Mouse (Mus musculus) hindbrain, embryonic 11.5 days (tissue): ENCODE results near the gene Kcnn3. TPM values are rescaled to one million over a fixed set of nuclear protein-coding genes. Genes with fewer than 3 reads are reported as not detected.

Source experiments
- ATAC-seq: fragments of 200-750 bp; cut with Nextera tagmentation; 2 replicates; pipeline ENCODE4 v1.8.0; 2017; ENCODE audit warnings: mild to moderate bottlenecking, moderate TSS enrichment, moderate library complexity; ENCODE audit not compliant: low FRiP score
- DNase-seq: peaks from one replicate; pipeline ENCODE4 v3.0.0-alpha.2; 2015; ENCODE audit warnings: low spot score
- H3K27ac ChIP-seq: fragments of 300-500 bp; sonication (generic); 2 replicates; pipeline ENCODE4 v1.5.1; 2014; ENCODE audit warnings: mild to moderate bottlenecking, low read depth, low read length
- H3K27me3 ChIP-seq: fragments of 300-500 bp; sonication (generic); 2 replicates; pipeline ENCODE4 v1.6.1; 2014; ENCODE audit warnings: mild to moderate bottlenecking, low read length, moderate library complexity, mixed read lengths; ENCODE audit not compliant: control insufficient read depth, insufficient read depth
- H3K36me3 ChIP-seq: fragments of 300-500 bp; sonication (generic); 2 replicates; pipeline ENCODE4 v1.6.1; 2014; ENCODE audit warnings: mild to moderate bottlenecking, low read length, moderate library complexity, mixed read lengths; ENCODE audit not compliant: control insufficient read depth, insufficient read depth
- H3K4me1 ChIP-seq: fragments of 300-500 bp; sonication (generic); replicated peaks from 2 replicates; pipeline ENCODE4 v1.6.1; 2014; ENCODE audit warnings: low read length, mixed read lengths; ENCODE audit not compliant: control insufficient read depth, insufficient read depth
- H3K4me2 ChIP-seq: fragments of 300-500 bp; sonication (generic); replicated peaks from 2 replicates; pipeline ENCODE4 v1.6.1; 2014; ENCODE audit warnings: mild to moderate bottlenecking, low read depth, low read length
- H3K4me3 ChIP-seq: fragments of 300-500 bp; sonication (generic); 2 replicates; pipeline ENCODE4 v1.5.1; 2014; ENCODE audit warnings: low read depth, low read length
- H3K9ac ChIP-seq: fragments of 300-500 bp; sonication (generic); 2 replicates; pipeline ENCODE4 v1.6.1; 2014; ENCODE audit warnings: low read depth, low read length
- H3K9me3 ChIP-seq: fragments of 300-500 bp; sonication (generic); 2 replicates; pipeline ENCODE4 v1.6.1; 2016; ENCODE audit warnings: low read length; ENCODE audit not compliant: control insufficient read depth
- WGBS: fragments of 180-500 bp; shearing (Covaris S2); extraction: QIAGEN DNeasy Blood & Tissue Kit; methylation state at CpG from one replicate; pipeline ENCODE4 v1.1.7; 2014; 5-methylcytosine and 5-hydroxymethylcytosine counted together
- polyA plus RNA-seq: library from polyadenylated mRNA; unstranded; fragments of >200 nt; fragmentation: Nextera tagmentation; extraction: Ambion mirVana; gene quantifications from 2 replicates; pipeline ENCODE4 v1.2.1, GENCODE M21; 2014

Gene Kcnn3
- polyA plus RNA-seq, 1 experiment from 2014 or later: 2.9 TPM

DNA sequence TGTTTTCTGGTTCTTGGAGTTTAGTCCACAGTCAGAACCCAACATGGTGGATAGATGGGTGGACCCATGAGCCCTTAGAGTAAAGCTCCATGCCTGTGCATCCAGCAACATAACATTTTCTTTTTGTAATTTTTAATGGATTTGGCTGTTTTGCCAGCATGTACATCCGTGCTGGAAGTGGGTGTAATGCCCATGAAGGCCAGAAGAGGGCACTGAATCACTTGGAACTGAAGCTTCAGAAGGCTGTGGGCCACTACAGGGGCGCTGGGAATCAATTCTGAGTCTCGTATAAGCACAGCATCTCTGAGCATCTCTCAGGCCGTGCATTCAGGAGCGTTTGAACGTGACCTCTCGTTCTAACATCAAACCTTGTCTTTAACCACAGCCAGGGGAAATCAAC is 79.0 kb downstream of the Kcnn3 start:
- Histone ChIP-seq H3K4me3 (no peak overlapping the region), H3K9ac (no peak overlapping the region), H3K27ac (no peak overlapping the region), H3K4me2 (no peak overlapping the region), H3K36me3 (no peaks in the 10 kb centered on the region), H3K4me1 (no peaks in the 10 kb centered on the region), H3K27me3 (no peaks in the 10 kb centered on the region), H3K9me3 (no peaks in the 10 kb centered on the region)
- ATAC-seq: no peak
- no peak for DNase-seq
- 93% methylated on average over 7 of the region's 7 CpGs for WGBS

DNA sequence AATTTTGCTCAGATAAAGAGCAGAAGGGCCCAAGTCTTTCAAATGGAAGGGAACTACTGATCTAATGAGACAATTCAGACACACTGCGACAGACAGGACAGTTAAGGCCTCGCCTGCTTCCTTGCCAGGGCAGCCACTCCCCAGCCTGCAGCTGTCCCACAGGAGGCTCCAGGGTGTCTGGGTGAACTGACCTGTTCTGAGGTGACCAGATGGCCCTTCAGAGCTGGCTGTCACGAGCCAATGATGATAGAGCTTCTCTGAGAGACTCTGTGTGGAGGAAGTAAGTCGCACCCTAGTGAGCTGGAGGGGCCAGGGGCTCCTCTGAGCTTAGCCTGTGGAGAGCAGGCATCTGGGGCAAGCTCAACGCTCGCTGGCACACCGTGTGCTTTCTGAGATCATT is 81.1 kb downstream of the Kcnn3 start:
- H3K4me2 ChIP-seq: no peak overlapping the region
- ATAC-seq: no peak
- WGBS: 46% methylated on average over 7 of the region's 7 CpGs
- no peak overlapping the region for H3K4me3 ChIP-seq
- no peaks in the 10 kb centered on the region for H3K4me1 ChIP-seq
- DNase-seq: no peak
- H3K27me3 ChIP-seq: no peaks in the 10 kb centered on the region
- no peak overlapping the region for H3K9ac ChIP-seq
- H3K27ac ChIP-seq: no peak overlapping the region
- no peaks in the 10 kb centered on the region for H3K36me3 ChIP-seq
- H3K9me3 ChIP-seq: no peaks in the 10 kb centered on the region

DNA sequence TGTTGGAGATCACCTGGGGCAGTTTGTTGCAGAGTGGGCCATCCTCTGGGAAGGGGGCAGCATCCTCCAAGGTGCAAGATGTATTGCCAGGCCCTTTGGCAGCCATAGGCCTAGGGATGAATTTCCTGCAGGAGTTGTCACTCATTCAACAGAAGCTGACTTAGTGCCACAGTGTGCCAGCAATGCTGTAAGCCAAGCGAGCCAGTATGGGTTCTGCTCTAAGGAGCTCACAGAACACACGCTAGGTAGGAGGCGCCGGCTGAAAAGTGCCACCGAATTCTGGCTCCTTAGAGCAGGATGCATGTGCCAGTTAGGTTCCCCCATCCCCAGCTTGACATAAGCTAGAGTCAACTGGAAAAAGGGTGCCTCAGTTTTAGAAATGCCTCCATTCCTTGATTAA is 83.3 kb downstream of the Kcnn3 start:
- Histone ChIP-seq H3K9ac (no peak overlapping the region), H3K4me1 (no peaks in the 10 kb centered on the region), H3K4me2 (no peak overlapping the region), H3K27me3 (no peaks in the 10 kb centered on the region), H3K9me3 (no peaks in the 10 kb centered on the region), H3K27ac (no peak overlapping the region), H3K36me3 (no peaks in the 10 kb centered on the region), H3K4me3 (no peak overlapping the region)
- WGBS: 89% methylated on average over 5 of the region's 5 CpGs
- DNase-seq: no peak
- ATAC-seq: no peak

DNA sequence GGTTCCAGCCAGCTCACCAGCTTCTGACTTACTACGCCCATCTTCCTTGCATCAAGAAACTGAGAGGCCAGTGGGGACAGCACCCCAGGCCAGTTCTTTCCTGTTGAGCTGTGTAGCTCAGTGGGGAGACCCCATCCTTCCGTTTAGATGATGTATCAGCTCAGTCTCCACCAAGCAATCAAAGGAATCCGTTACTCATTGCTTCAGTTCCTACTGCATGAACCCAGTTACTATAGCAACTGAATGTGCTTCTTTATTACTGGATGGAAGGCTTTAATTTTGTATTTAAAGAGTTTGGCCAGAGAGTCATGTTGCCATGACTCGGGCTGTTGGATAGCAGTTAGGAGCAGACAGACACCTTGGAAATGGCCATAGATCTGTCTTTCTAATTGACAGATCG is 85.3 kb downstream of the Kcnn3 start:
- H3K9me3 ChIP-seq: no peaks in the 10 kb centered on the region
- DNase-seq (no peak), ATAC-seq (no peak)
- no peak overlapping the region for H3K4me2 ChIP-seq
- no peaks in the 10 kb centered on the region for H3K36me3 ChIP-seq
- no peak overlapping the region for H3K9ac ChIP-seq
- H3K27ac ChIP-seq: no peak overlapping the region
- H3K4me3 ChIP-seq: no peak overlapping the region
- no peaks in the 10 kb centered on the region for H3K4me1 ChIP-seq
- WGBS: 72% methylated on average over 5 of the region's 5 CpGs
- H3K27me3 ChIP-seq: no peaks in the 10 kb centered on the region

DNA sequence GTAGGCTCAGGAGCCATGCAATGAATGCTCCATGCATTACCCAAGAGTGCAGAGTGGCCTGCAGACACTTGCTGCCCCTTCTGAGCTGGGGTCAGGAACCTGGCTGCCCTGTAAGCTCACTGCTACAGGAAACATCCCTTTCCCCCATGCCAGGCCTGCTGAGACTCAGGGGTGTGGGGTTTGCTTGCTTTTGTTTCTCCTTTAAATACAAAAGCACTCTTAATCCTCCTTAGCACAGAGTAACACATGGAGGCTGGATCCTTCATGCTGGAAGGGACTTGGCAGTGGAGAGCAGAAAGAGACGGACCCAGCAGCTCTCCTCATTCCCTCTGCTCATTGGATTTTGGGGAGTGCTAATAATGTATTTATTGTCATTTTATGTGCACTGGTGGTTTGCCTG is 87.4 kb downstream of the Kcnn3 start:
- H3K4me3 ChIP-seq: no peak overlapping the region
- no peak overlapping the region for H3K4me2 ChIP-seq
- no peaks in the 10 kb centered on the region for H3K36me3 ChIP-seq
- no peaks in the 10 kb centered on the region for H3K27me3 ChIP-seq
- ATAC-seq (no peak), DNase-seq (no peak)
- H3K27ac ChIP-seq: 0 out of 2 replicates have a peak overlapping the region, but pooled peaks have one; percentile 12
- no peaks in the 10 kb centered on the region for H3K4me1 ChIP-seq
- WGBS: 55% methylated on average over 1 of the region's 1 CpGs
- no peak overlapping the region for H3K9ac ChIP-seq
- H3K9me3 ChIP-seq: no peaks in the 10 kb centered on the region

DNA sequence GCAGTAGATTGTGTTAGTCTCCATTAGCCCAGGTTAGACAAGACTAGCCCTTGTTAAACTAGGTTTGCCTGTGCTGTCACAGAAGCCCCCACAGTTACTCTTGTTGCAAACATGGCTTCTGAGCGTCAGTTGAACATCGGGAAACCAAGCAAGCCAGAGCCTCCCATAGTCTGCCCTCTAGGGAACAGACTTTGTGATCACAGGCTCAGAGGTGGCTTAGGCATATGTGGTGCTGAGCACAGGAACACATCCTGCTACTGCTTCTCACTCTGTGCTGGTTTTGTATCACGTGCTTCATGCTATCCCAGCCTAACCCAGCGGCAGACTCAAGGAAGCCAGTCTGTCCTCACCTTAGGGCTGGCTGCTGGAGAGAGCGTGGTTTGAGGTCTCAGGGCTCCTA is 92.1 kb downstream of the Kcnn3 start:
- no peaks in the 10 kb centered on the region for H3K36me3 ChIP-seq
- ATAC-seq: no peak

DNA sequence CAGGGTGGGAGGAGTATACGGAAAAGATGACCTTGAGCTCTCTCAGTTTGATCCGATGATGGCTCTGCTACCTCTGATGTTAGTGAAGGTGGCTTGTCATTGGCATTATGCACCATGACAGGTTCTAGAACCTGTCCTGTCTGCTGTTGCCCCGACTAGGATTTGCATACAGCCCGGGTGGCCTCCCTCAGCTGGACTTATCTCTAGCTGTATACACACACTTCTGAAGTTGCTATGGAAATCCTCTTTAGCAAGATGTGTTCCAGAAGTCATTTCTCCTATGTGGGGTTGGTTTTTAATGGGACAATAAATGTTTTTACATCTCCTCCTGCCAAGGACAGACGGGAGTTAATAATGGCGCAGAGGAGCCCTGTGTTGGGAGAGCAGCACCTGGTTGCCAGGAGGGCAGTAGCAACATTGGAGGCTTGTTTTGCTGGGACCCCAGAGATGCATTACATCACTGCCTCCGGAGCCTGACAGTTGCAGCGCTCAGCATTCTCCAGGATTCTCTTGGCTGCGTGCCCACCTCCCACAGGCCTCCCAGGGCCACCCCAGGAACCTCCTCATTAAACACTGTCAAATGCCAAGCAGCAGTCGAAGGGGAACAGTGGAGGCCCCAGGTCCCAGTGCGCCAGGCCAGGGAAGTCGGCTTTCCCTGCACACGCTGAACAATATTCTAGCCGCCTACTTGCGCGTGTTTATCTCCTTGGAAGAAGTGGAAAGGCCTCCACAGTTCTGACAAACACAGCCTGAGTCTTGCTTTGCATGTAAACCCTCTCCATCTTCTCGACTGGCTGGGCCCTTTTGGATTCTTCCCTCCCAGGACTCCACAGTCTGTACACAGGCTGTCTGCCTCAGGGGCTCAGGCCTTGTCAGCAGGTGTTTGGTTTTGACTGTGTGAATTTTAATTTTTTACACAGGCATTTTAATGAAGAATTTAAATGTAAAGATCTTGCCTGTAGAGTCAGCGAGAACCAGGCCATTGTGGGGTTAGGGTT is 93.9 kb downstream of the Kcnn3 start:
- no peaks in the 10 kb centered on the region for H3K36me3 ChIP-seq
- no peaks in the 10 kb centered on the region for H3K9me3 ChIP-seq
- peaks cover 3% of the 10 kb centered on the region; the same call in 1 of the 2 replicates for H3K4me1 ChIP-seq
- WGBS: 61% methylated on average over 18 of the region's 18 CpGs
- ATAC-seq (peak; percentile 70), DNase-seq (peak; percentile 58)
- no peak overlapping the region for H3K4me3 ChIP-seq
- no peaks in the 10 kb centered on the region for H3K27me3 ChIP-seq
- peak overlapping the region; percentile 58 for H3K27ac ChIP-seq
- H3K9ac ChIP-seq: no peak overlapping the region
- H3K4me2 ChIP-seq: no peak overlapping the region

More for the DNA sequence above, 92.1 kb downstream of the Kcnn3 start:
- WGBS: 74% methylated on average over 5 of the region's 5 CpGs
- no peaks in the 10 kb centered on the region for H3K27me3 ChIP-seq
- H3K9ac ChIP-seq: no peak overlapping the region
- H3K4me2 ChIP-seq: no peak overlapping the region
- H3K9me3 ChIP-seq: no peaks in the 10 kb centered on the region
- no peak overlapping the region for H3K27ac ChIP-seq
- no peak overlapping the region for H3K4me3 ChIP-seq
- peaks cover 3% of the 10 kb centered on the region; the same call in 1 of the 2 replicates for H3K4me1 ChIP-seq
- DNase-seq: no peak

DNA sequence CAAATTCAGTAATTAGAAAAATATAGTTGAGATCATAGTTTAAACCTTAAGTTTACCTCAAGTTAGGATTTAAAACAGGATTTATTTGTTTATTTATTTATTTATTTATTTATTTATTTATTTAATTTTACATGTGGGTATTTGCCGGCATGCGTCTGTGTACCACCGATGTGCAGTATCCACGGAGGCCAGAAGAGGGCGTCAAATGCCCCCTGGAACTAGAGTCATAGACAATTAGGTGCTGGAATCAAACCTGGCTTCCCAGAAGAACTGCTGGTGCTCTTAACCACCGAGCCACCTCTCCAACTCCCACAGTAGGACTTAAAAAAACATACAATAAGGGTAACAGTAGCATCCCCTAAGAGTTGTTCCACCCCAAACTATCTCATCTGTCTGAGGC is 96.9 kb downstream of the Kcnn3 start:
- H3K4me1 ChIP-seq: peaks cover 3% of the 10 kb centered on the region; the same call in 1 of the 2 replicates
- no peak overlapping the region for H3K4me3 ChIP-seq
- no peak for ATAC-seq
- no peak overlapping the region for H3K27ac ChIP-seq
- H3K4me2 ChIP-seq: no peak overlapping the region
- no peaks in the 10 kb centered on the region for H3K9me3 ChIP-seq
- 68% methylated on average over 6 of the region's 6 CpGs for WGBS
- no peak overlapping the region for H3K9ac ChIP-seq
- no peaks in the 10 kb centered on the region for H3K36me3 ChIP-seq
- no peak for DNase-seq
- H3K27me3 ChIP-seq: no peaks in the 10 kb centered on the region

DNA sequence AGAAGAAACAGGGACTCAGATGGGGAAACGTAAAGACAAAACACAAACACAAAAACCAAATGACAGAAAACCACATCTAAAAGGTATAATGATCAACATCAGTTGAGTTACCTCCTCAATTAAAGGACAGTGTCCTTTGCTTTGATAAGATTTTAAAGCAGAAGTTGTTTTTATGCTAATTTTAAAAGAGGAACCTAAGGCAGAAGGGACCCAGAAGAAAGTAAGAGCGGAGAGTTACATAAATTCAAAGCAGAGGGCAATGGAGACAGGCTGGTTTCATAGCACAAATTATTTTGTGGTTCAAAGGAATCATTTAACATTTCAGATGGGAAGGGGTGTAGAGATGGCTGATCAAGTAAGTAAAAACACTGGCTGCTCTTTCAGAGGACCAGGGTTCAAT is 97.4 kb downstream of the Kcnn3 start:
- Histone ChIP-seq H3K36me3 (no peaks in the 10 kb centered on the region), H3K4me2 (no peak overlapping the region), H3K27ac (no peak overlapping the region), H3K9ac (no peak overlapping the region), H3K4me1 (peaks cover 3% of the 10 kb centered on the region; the same call in 1 of the 2 replicates), H3K4me3 (no peak overlapping the region), H3K27me3 (no peaks in the 10 kb centered on the region), H3K9me3 (no peaks in the 10 kb centered on the region)
- DNase-seq (no peak), ATAC-seq (no peak)
- WGBS: 95% methylated on average over 2 of the region's 2 CpGs
